Mouse (Mus musculus): ENCODE measurements around the gene Gna12.
A peak's percentile ranks its signal among the peaks of the same experiment; 100 is the strongest.

The Gna12 gene

GRCm38 (mm10) chr5:140794753-140795152, 35.5 kb downstream of the Gna12 start:
- no peak for DNase-seq

GRCm38 (mm10) chr5:140792233-140792632, 38.0 kb downstream of the Gna12 start:
- no peak for DNase-seq

DNA sequence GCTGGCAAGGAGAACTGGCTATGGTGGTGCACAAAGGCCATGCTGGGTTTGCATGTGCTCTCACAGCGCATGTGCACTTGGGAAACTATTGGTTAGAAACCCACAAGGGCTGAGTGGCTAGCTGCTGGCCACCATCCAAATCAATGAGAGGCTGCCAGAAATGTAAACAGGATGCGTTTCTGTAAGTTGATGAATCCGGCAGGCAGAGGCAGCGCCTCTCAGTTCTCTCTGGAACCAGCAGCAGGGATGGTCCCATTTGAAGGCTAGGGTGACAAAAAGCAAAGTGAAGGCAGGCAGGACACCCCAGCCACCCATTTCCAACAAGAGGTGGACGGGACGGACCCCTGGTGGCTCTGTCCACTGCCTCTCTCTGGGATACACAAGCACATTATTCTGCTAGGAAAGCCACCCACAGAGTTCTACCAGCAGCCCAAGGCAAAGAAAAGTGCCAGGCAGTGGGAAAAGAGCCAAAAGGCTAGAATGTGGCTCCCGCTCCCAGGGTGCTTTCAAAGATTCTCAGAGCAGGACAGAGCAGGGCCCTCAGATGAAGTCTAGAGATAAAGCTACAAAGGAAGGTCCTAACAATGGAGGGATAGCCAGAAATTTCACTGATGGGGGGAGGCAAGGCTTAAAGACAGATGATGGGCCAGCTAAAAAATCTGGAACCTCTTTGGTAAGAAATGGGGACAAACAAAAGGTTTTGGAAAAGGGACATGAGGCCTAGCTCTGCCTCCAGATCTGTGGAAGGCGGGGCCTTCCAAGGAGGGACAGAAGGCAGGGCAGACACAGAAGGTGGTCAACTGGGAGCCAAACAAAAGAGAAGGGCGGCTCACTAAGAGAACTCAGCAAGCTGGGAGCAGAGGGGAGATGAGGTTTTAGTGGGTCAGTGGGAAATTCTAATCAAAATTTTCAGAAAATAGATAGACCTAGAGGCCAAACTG, 39.0 kb downstream of the Gna12 start:
- DNase-seq: no peak

DNA sequence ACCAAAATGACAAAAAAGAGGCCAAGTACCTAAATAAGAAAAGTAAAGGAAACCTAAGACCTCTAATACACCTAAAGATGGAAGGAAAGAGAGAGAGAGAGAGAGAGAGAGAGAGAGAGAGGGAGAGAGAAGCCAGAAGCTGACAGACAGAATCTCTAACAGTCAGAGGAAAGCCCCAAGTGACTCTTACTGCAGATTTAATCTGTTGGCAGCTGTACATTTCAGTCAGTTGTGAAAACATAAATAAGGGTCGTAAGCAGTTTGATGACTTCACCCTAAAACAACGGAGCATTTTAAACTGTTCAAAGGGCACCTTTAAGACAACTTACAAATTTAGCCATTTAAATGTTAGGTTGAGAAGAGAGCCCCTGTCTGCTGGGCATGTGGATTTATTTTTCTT, 39.8 kb downstream of the Gna12 start:
- DNase-seq: no peak

DNA sequence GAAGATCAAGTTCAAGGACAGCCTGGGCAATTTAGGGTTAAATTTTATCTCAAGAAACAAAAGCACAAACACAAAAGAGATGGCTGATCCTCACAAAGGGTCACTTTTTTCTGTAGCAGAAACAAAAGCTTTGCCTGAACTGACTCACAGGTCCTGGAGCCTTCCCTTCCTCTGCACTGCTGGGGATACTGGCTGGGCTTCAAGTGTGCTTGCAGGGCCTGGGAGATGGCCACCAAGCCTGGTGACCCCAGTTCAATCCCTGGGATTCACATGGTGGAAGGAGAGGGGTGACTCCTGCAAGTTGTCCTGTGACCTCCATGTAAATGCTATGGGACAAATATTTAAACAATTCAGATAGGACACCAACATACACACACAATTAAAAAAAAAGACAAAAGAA, 40.7 kb downstream of the Gna12 start:
- no peak for DNase-seq

GRCm38 (mm10) chr5:140785240-140785872, 44.9 kb downstream of the Gna12 start:
- DNase-seq: no peak

- peak; percentile 25 for DNase-seq
Measured at GRCm38 (mm10) chr5:140784288-140784687, 45.9 kb downstream of the Gna12 start.

- no peak for DNase-seq
Measured at GRCm38 (mm10) chr5:140783577-140783976, 46.7 kb downstream of the Gna12 start.

GRCm38 (mm10) chr5:140781886-140782572, 48.2 kb downstream of the Gna12 start:
- DNase-seq: no peak

DNA sequence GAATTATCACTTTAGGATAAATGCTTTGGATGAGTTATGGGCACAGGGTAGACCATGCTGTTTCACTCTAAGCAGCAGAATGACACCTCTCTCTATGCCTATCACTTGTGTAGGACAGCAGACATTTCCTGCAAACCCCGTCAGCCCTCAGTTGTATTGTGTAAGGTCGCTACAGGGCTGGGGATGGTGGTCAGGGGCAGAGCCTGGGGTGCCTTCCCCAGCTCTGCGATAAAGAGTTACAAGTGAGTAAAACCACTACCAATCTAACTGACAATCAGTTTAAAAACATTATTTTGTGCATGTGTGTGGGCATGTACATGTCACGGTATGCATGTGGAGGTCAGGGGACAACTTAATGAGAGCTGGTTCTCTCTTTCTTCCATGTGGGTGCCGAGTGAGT, 49.1 kb downstream of the Gna12 start:
- DNase-seq: no peak

GRCm38 (mm10) chr5:140776968-140777367, 53.3 kb downstream of the Gna12 start:
- DNase-seq: no peak

GRCm38 (mm10) chr5:140775111-140775510, 55.1 kb downstream of the Gna12 start:
- no peak for DNase-seq

DNA sequence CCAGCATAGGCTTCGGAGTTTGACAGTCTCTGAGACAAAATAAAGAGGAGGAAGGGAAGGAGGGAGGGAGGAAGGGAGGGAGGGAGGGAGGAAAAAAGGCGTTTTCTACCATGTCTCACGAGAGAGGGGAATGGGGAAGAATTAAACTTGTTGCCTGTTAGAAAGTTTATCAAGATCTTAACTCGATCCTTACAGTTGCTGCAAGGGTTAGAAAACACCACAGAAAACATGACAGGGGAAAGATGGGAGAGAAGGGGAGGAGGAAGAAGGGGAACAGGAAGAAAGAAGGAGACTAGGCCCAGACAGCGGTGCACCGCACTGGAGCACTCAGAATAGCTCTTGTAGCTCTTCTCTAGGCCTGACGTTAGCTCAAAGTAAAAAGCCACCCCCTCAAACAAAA, 58.1 kb downstream of the Gna12 start:
- no peak for DNase-seq

DNA sequence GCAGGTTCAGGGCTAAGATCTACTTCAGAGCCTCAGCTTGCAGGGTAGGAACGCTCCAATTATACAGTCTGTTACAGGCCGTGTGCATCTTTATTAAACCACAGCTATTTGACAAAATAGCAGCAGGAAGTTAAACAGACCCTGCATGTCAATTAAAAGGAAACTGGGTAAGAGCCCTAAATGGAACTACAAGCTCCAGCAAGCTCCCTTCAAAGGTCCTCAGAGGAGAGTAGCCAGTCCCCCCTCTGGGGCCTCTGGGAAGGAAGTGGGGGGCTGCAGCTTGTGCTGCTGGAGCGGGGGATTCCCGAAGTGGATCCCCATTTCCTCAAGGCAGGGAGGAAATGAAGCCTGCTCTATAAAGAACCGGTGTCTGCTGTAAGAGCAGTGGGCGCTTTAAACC, 58.6 kb downstream of the Gna12 start:
- DNase-seq: no peak

DNA sequence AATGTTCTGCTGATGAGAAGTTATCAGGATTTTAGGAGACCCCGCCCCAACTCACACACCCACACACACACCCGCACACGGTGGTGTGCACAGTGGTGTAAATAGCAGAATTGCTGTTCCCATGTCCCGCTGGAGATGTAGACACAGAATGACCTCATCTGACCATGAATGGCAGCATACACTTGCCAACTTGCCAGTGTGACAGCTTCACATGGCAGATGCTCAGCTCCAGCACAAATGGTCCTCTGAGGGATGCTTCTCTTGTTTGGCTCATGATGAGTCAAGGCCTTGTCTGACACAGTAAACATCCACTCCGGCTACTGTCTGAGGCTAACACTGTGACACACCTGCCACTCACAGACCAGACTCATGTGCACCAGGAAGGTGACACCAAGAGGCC, 61.9 kb downstream of the Gna12 start:
- DNase-seq: no peak

DNA sequence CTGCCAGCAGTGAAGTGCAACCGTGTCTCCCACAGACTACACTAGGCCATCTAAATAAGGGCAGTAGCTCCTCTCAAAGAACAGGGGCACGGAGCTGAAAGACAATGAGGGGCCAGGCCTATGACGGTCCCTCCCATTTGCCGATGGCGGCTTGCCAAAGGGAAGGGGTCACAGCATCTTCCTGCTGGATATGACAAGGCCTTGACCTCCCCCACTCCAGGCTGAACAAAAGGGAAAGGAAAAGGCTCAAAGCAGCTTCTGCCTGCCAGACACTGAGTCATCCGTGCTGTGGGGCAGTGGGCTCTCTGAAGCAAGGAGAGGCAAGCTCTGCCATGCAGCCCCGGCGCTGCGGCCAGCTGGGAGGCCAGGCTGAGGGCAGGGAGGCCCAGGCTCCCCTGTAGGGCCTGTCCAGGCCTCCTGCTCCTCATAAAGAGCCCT, 62.5 kb downstream of the Gna12 start:
- no peak for DNase-seq

GRCm38 (mm10) chr5:140766566-140766965, 63.7 kb downstream of the Gna12 start:
- no peak for DNase-seq

DNA sequence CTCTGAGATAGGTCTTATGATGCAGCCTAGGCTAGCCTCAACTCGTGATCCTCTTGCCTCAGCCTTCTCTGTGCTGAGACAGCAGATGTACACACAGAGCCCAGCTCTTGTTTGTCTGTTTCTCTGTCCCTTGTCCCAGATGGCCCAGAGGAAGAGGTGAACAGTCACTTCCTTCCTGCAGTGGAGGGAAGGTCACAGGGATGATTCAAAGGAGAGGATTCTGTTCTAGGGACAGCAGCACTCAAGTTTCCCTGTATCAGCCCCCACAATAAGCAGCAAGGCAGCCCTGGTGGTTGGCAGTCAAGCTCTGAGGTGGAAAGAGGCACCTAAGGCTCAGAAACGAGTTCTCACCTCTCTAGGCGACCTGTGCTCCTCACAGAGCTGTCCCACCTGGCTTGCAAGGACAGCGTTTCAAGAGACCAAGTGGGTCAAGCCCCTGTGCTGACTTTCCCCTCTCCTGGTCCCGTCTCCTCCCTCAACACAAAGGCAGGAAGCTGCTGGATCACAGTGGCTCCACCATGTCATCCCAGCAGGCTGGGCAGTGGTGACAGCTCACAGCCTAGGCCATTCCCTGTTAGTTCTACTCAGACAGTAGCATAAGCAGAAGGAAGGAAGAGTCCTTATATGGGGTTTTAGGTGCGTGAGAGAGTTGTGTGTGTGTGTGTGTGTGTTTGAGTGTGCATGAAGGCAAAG, 65.2 kb downstream of the Gna12 start:
- no peak for DNase-seq

DNA sequence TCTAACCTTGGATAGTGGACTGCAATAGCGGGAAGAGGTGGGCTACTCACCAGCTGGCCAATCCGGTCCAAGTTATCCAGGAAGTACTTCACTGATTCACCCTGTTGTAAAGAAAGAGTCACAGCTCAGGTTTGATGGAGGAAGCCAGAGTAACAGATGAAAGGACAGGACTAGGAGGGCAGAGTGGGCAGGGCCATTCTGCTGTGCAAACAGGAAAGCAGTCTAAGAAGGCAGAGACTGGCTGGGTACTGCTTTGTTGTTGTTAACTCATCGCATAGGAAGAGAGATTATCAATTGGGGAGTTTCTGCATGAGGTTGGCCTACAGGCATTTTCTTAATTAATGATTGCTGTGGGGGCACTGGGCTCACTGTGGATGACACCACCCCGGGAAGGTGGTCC, 67.7 kb downstream of the Gna12 start:
- no peak for DNase-seq

- no peak for DNase-seq
Measured at GRCm38 (mm10) chr5:140758864-140759263, 71.4 kb downstream of the Gna12 start.

GRCm38 (mm10) chr5:140753223-140753622, 77.0 kb downstream of the Gna12 start:
- DNase-seq: no peak

GRCm38 (mm10) chr5:140752639-140753038, 77.6 kb downstream of the Gna12 start:
- no peak for DNase-seq

DNA sequence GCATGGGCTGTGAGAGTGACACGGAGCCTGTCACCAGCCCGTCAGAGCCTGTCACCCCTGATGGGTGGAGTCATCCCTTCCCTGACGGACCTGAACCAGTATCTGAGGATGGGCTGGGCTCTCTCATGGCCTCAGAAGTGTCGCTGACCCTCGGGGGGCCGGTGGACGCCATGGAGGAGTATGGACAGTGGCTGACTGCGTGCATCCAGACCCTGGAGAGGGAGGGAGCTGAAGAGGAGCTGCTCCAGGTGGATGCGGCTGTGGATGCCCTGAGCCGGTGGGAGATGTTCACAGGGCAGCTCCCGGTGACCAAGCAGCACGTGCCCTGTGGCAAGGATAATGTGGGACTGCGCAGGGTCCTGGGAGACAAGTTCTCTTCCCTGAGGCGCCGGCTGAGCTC, 78.2 kb downstream of the Gna12 start:
- no peak for DNase-seq

Data from thymus, postnatal 14 days (tissue).